Mouse (Mus musculus): Measurements from ENCODE around the gene Shisa8. TPM values are rescaled to one million over a fixed set of nuclear protein-coding genes. Genes with fewer than 3 reads are reported as not detected.
A peak's percentile ranks its signal among the peaks of the same experiment; 100 is the strongest.

Gene Shisa8
- polyA plus RNA-seq, 1 experiment from 2014 or later: 1.6 TPM

- peaks cover 55% of the 10 kb centered on the region for H3K4me1 ChIP-seq
- peak overlapping the region; percentile 23 for H3K27ac ChIP-seq
- H3K9me3 ChIP-seq (replicated peaks): no peaks in the 10 kb centered on the region
- ATAC-seq (ENCODE audit: low FRiP score): no peak
- no peak overlapping the region for H3K9ac ChIP-seq
- WGBS: 58% methylated on average over 4 of the region's 4 CpGs
- H3K4me3 ChIP-seq: no peak overlapping the region
- no peak overlapping the region for H3K4me2 ChIP-seq (replicated peaks)
- H3K27me3 ChIP-seq: no peaks in the 10 kb centered on the region
- no peaks in the 10 kb centered on the region for H3K36me3 ChIP-seq
These were observed 48.6 kb downstream of the Shisa8 start for GRCm38 (mm10) chr15:82164061-82164399.

GRCm38 (mm10) chr15:82163356-82164060, 49.1 kb downstream of the Shisa8 start:
- Histone ChIP-seq H3K9me3 (replicated peaks) (no peaks in the 10 kb centered on the region), H3K36me3 (no peaks in the 10 kb centered on the region), H3K27ac (peak overlapping the region; percentile 23), H3K4me3 (no peak overlapping the region), H3K4me2 (replicated peaks) (no peak overlapping the region), H3K27me3 (no peaks in the 10 kb centered on the region), H3K4me1 (peaks cover 60% of the 10 kb centered on the region), H3K9ac (no peak overlapping the region)
- 89% methylated on average over 10 of the region's 10 CpGs for WGBS
- no peak for ATAC-seq (ENCODE audit: low FRiP score)

GRCm38 (mm10) chr15:82161965-82162600, 50.5 kb downstream of the Shisa8 start:
- Histone ChIP-seq H3K9me3 (replicated peaks) (no peaks in the 10 kb centered on the region), H3K9ac (no peak overlapping the region), H3K27me3 (no peaks in the 10 kb centered on the region), H3K27ac (no peak overlapping the region), H3K36me3 (0 out of 2 replicates have a peak, but pooled peaks cover 3% of the 10 kb centered on the region), H3K4me2 (replicated peaks) (no peak overlapping the region), H3K4me1 (peaks cover 63% of the 10 kb centered on the region), H3K4me3 (no peak overlapping the region)
- 87% methylated on average over 12 of the region's 12 CpGs for WGBS
- no peak for ATAC-seq (ENCODE audit: low FRiP score)

- no peaks in the 10 kb centered on the region for H3K9me3 ChIP-seq (replicated peaks)
- ATAC-seq (ENCODE audit: low FRiP score): no peak
- 78% methylated on average over 11 of the region's 11 CpGs for WGBS
- no peak overlapping the region for H3K27ac ChIP-seq
- H3K4me2 ChIP-seq (replicated peaks): no peak overlapping the region
- no peaks in the 10 kb centered on the region for H3K27me3 ChIP-seq
- H3K9ac ChIP-seq: no peak overlapping the region
- 0 out of 2 replicates have a peak, but pooled peaks cover 6% of the 10 kb centered on the region for H3K36me3 ChIP-seq
- H3K4me3 ChIP-seq: no peak overlapping the region
- H3K4me1 ChIP-seq: peaks cover 55% of the 10 kb centered on the region
These were observed 51.6 kb downstream of the Shisa8 start for GRCm38 (mm10) chr15:82160731-82161640.

- H3K27me3 ChIP-seq: no peaks in the 10 kb centered on the region
- no peak overlapping the region for H3K9ac ChIP-seq
- no peak overlapping the region for H3K4me2 ChIP-seq (replicated peaks)
- no peak for ATAC-seq (ENCODE audit: low FRiP score)
- peaks cover 12% of the 10 kb centered on the region; the same call in 1 of the 2 replicates for H3K36me3 ChIP-seq
- H3K27ac ChIP-seq: peak overlapping the region; percentile 5; the same call in 1 of the 2 replicates
- no peak overlapping the region for H3K4me3 ChIP-seq
- H3K4me1 ChIP-seq: peaks cover 47% of the 10 kb centered on the region
- no peaks in the 10 kb centered on the region for H3K9me3 ChIP-seq (replicated peaks)
- WGBS: 84% methylated on average over 9 of the region's 9 CpGs
These were observed 53.1 kb downstream of the Shisa8 start for GRCm38 (mm10) chr15:82159471-82159870.

GRCm38 (mm10) chr15:82158243-82159035, 54.2 kb downstream of the Shisa8 start:
- H3K4me3 ChIP-seq: no peak overlapping the region
- H3K27ac ChIP-seq: peak overlapping the region; percentile 35
- WGBS: 62% methylated on average over 17 of the region's 17 CpGs
- peaks cover 42% of the 10 kb centered on the region for H3K4me1 ChIP-seq
- peaks cover 12% of the 10 kb centered on the region; the same call in 1 of the 2 replicates for H3K36me3 ChIP-seq
- H3K27me3 ChIP-seq: no peaks in the 10 kb centered on the region
- no peaks in the 10 kb centered on the region for H3K9me3 ChIP-seq (replicated peaks)
- ATAC-seq (ENCODE audit: low FRiP score): no peak
- H3K9ac ChIP-seq: no peak overlapping the region
- no peak overlapping the region for H3K4me2 ChIP-seq (replicated peaks)

- WGBS: 71% methylated on average over 10 of the region's 10 CpGs
- no peak for ATAC-seq (ENCODE audit: low FRiP score)
These were observed 55.7 kb downstream of the Shisa8 start for GRCm38 (mm10) chr15:82156902-82157301.

GRCm38 (mm10) chr15:82156298-82156697, 56.3 kb downstream of the Shisa8 start:
- H3K27ac ChIP-seq: no peak overlapping the region

More at GRCm38 (mm10) chr15:82156902-82157301, 55.7 kb downstream of the Shisa8 start:
- Histone ChIP-seq H3K4me2 (replicated peaks) (no peak overlapping the region), H3K27me3 (no peaks in the 10 kb centered on the region), H3K4me1 (peaks cover 45% of the 10 kb centered on the region), H3K9me3 (replicated peaks) (no peaks in the 10 kb centered on the region), H3K9ac (no peak overlapping the region), H3K4me3 (no peak overlapping the region), H3K27ac (no peak overlapping the region), H3K36me3 (peaks cover 12% of the 10 kb centered on the region; the same call in 1 of the 2 replicates)

More at GRCm38 (mm10) chr15:82156298-82156697, 56.3 kb downstream of the Shisa8 start:
- Histone ChIP-seq H3K9me3 (replicated peaks) (no peaks in the 10 kb centered on the region), H3K4me3 (no peak overlapping the region), H3K4me1 (peaks cover 45% of the 10 kb centered on the region), H3K4me2 (replicated peaks) (no peak overlapping the region), H3K27me3 (no peaks in the 10 kb centered on the region), H3K36me3 (peaks cover 12% of the 10 kb centered on the region; the same call in 1 of the 2 replicates), H3K9ac (no peak overlapping the region)
- WGBS: 93% methylated on average over 6 of the region's 6 CpGs
- no peak for ATAC-seq (ENCODE audit: low FRiP score)

MicroRNAs within 50 kb of the gene (microRNA counts, 519-probe panel; counts per million panel counts)
- 3,169 counts per million, percentile 71 among the panel's probes with 10 or more counts for microRNA mmu-miR-33

Small RNA genes lying within 50 kb of the gene (microRNA-seq; reads per million reads assigned to microRNA genes)
- 93.8 reads per million, percentile 44 among the genes with 10 or more reads in this experiment for gene Mir33

Other genes with a start within 250 kb of the Shisa8 start
- not detected in 2 replicates for gene 1700029P11Rik, start 232.3 kb downstream of the Shisa8 start, polyA plus RNA-seq (2016; fragmentation: Nextera tagmentation; extraction: Ambion mirVana)
- gene Xrcc6, start 225.0 kb downstream of the Shisa8 start, polyA plus RNA-seq (2016; fragmentation: Nextera tagmentation; extraction: Ambion mirVana): 58.4 and 62.3 TPM in 2 replicates
- 41.4 and 42.3 TPM in 2 replicates for gene Desi1, start 179.0 kb downstream of the Shisa8 start, polyA plus RNA-seq (2016; fragmentation: Nextera tagmentation; extraction: Ambion mirVana)
- gene Snu13, start 165.2 kb downstream of the Shisa8 start, polyA plus RNA-seq (2016; fragmentation: Nextera tagmentation; extraction: Ambion mirVana): 169 and 192 TPM in 2 replicates
- not detected in 2 replicates for gene 4930407I10Rik, start 153.7 kb downstream of the Shisa8 start, polyA plus RNA-seq (2016; fragmentation: Nextera tagmentation; extraction: Ambion mirVana)
- 0.14 TPM in 1 of 2 replicates, not detected in the other for gene Mei1, start 142.8 kb downstream of the Shisa8 start, polyA plus RNA-seq (2016; fragmentation: Nextera tagmentation; extraction: Ambion mirVana)
- gene Ccdc134, start 84.9 kb downstream of the Shisa8 start, polyA plus RNA-seq (2016; fragmentation: Nextera tagmentation; extraction: Ambion mirVana): 17.0 and 17.1 TPM in 2 replicates
- gene Srebf2, start 65.6 kb downstream of the Shisa8 start, polyA plus RNA-seq (2016; fragmentation: Nextera tagmentation; extraction: Ambion mirVana): 230 and 244 TPM in 2 replicates
- 0.18 and 0.34 TPM in 2 replicates for gene Tnfrsf13c, start 11.6 kb upstream of the Shisa8 start, polyA plus RNA-seq (2016; fragmentation: Nextera tagmentation; extraction: Ambion mirVana)
- gene Cenpm, start 31.9 kb upstream of the Shisa8 start, polyA plus RNA-seq (2016; fragmentation: Nextera tagmentation; extraction: Ambion mirVana): 51.1 and 51.4 TPM in 2 replicates
- 1.3 and 1.6 TPM in 2 replicates for gene 1500009C09Rik, start 39.6 kb upstream of the Shisa8 start, polyA plus RNA-seq (2016; fragmentation: Nextera tagmentation; extraction: Ambion mirVana)
- gene Sept3, start 62.1 kb upstream of the Shisa8 start, polyA plus RNA-seq (2016; fragmentation: Nextera tagmentation; extraction: Ambion mirVana): 234 and 254 TPM in 2 replicates
- not detected in 2 replicates for gene Wbp2nl, start 86.1 kb upstream of the Shisa8 start, polyA plus RNA-seq (2016; fragmentation: Nextera tagmentation; extraction: Ambion mirVana)
- 26.7 and 29.7 TPM in 2 replicates for gene Naga, start 126.1 kb upstream of the Shisa8 start, polyA plus RNA-seq (2016; fragmentation: Nextera tagmentation; extraction: Ambion mirVana)
- gene Pheta2, start 126.1 kb upstream of the Shisa8 start, polyA plus RNA-seq (2016; fragmentation: Nextera tagmentation; extraction: Ambion mirVana): 5.3 and 6.2 TPM in 2 replicates
- 250 and 259 TPM in 2 replicates for gene Smdt1, start 126.1 kb upstream of the Shisa8 start, polyA plus RNA-seq (2016; fragmentation: Nextera tagmentation; extraction: Ambion mirVana)
- 266 and 295 TPM in 2 replicates for gene Ndufa6, start 141.5 kb upstream of the Shisa8 start, polyA plus RNA-seq (2016; fragmentation: Nextera tagmentation; extraction: Ambion mirVana)
- 4.0 and 4.8 TPM in 2 replicates for gene Cyp2d22, start 167.4 kb upstream of the Shisa8 start, polyA plus RNA-seq (2016; fragmentation: Nextera tagmentation; extraction: Ambion mirVana)
- gene Cyp2d11, start 181.2 kb upstream of the Shisa8 start, polyA plus RNA-seq (2016; fragmentation: Nextera tagmentation; extraction: Ambion mirVana): not detected in 2 replicates
- not detected in 2 replicates for gene Cyp2d10, start 194.4 kb upstream of the Shisa8 start, polyA plus RNA-seq (2016; fragmentation: Nextera tagmentation; extraction: Ambion mirVana)
- gene Cyp2d9, start 220.6 kb upstream of the Shisa8 start, polyA plus RNA-seq (2016; fragmentation: Nextera tagmentation; extraction: Ambion mirVana): not detected in 2 replicates